Mouse (Mus musculus) gastrocnemius, postnatal 10 days (tissue): ENCODE measurements at regions not wholly inside any gene's neighbourhood (a gene's known extent, or its start where the extent isn't known, plus 50 kb on each side); places are given as distances from the start of the nearest gene placed in this dataset.
"Not testable (repeated sequence)": the region's sequence is repeated elsewhere in the genome, so short reads cannot be mapped to it uniquely, and the experiment has no call there.

Experiments used
- DNase-seq: peaks from one replicate; pipeline ENCODE4 v3.0.0; 2021; ENCODE audit warnings: mixed read lengths

DNA sequence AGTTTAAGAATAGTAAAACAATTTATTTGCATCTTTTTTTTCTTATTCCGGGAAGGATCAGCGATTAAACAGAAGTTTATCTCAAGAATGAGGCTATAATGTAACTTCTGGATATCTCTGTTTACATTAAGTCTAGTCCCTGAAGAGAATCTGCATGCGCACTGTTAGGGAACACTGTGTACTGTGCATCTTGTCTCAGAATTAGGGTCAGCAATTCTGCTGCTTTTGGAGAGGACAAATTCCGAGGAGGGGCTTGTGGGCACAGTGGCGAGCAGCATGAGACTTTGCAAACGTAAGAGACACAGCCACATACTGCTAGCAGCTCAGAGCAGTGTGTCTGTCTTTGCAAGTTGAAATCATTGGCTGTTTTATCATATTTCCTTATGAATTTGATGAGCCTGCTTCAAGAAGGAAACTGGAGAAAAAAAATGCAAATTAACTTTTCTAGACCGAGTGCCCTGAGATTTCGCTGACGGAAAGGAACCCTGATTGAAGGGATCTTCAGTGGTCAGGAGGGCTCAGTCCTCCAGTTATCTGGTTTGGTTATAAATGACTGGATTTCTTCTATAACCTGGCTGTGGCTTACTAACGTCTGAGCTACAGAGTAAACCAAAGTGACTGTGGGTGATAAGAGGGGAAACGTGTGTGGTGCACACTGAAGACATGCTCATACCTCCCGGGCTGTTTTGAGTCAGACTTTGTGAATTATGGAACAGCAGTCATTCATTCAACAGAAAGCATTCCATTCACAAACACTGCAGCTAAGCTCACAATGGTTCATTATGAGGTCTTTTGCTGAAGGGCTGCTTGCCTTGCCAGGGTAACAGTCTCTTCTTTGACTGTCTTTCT lies 305.1 kb downstream of the Ets1 start:
- no peak for DNase-seq

DNA sequence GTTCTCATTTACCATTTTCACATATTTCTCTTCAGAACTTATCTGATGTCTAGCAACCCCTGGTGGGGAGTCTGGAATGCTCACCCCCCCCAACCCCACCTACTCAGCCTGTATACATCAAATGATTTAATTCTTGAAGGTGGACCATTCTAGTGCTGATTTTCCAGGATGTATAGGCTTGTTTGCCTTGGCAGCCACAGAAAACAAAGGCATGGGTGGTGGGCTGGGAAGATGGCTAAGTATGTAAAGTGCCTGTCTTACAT lies 305.7 kb downstream of the Ets1 start:
- DNase-seq, result no peak

DNA sequence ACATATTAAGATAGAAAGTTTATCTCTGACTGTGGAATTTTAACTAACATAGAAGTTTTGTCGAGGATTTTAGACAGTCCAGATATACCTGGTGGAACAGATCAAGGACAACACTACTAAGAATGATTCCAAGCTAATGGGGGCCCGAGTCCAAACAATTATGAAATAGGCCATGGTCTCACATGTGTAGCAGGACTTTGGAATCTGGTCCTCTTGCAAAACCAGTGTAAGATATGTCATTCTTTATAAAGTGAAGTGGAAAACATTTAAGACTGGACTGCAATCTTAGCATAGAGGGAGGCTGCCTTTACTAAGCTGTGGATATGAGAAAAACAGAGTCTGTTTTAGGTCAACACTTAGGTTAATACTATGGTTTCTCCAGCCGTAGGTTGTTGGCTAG lies 311.2 kb downstream of the Ets1 start:
- DNase-seq, result no peak

DNA sequence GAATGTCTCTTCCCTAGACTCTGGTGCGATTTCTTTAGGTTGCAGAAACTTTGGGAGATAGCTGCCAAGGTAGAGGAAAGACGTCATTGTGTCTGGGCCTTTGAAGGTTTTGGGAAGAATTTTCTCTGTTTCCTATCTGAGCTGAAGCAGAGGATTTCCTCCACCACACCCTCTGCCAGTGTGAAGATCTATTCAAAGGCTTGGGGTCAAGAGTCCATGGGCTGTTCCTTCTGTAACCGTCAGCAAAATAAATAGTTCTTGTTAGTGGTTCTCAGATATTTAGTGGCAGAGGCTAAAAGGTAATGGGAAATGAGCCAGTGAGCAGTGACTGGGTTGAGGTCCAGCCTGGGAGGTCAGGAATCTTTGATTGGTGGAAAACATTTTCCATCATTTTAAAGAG lies 313.0 kb downstream of the Ets1 start:
- DNase-seq, result no peak

DNA sequence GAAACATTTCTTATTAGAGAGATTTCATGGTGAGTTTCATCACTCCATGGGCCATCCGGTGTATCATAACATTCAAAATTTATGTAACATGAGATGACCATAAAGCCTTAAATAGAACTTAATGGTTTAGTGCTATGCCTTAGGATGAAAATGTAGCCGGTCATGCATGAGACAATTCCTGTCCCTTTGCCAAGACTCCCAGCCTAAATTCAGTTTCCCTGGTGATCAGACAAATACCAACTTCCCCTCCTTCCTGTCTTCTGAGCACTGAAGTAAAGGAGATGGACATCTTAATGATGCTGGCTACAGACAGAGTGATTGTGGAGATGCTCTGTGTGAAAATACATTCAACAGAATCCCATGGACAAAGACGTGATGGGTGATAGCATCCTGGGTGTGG lies 322.7 kb downstream of the Ets1 start:
- no peak for DNase-seq

DNA sequence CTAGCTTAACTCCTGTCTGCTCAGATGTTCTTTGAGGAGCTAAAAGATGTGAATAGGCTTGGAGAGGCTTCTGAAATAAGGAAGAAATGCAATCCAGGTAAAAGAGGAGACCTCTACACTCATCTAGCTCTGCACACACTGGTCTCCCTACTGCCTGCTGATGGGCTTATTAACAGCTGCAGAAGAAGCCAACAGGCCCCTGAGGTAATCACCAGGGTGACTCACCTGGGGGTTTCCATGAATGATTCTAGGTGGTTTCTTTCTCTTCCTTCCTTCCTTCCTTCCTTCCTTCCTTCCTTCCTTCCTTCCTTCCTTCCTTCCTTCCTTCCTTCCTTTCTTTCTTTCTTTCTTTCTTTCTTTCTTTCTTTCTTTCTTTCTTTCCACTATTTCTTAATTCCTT lies 323.4 kb downstream of the Ets1 start:
- DNase-seq, result not testable (repeated sequence)

DNA sequence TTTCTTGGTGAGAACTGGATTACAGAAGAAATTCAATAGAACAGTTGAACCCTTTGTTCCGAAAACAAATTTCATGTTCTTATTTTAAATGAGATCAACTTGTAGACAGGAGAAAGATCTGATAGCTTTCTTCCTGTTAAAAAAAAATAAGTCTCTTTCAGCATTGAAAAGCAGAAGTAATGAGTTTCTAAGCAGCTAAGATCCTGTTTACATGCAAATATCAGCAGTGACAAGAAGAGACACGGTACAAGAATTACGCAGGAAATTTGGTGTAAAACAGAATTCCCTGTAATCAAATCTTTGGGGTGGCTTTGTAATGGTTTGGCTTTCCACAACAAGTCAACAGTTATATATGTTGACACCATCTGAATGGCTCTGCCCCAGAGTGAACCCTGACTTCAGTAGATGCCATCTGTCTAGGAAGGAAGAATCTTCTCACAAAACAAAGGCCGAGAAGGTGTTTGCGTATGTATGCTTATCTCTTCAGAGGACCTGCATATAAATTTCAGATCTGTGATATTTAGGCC lies 326.7 kb downstream of the Ets1 start:
- no peak for DNase-seq

DNA sequence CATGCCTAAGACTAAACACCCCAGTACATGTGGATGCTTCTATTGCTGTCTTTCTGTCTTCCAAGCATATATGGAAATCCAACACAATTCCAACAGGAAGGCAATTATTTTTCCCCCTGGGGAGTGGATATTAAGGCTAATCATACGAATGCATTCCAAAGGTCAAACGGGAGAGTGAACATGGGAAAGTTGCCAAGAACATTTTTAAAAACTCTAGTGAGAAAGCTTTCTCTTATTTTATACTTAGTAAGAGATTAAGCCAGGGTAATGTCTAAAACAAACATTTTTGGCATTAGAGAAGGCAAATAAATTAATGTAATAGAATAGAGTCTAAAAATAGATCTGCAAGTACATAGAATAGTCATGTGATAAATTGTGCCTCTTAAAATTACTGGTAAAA lies 332.4 kb downstream of the Ets1 start:
- DNase-seq, result no peak

DNA sequence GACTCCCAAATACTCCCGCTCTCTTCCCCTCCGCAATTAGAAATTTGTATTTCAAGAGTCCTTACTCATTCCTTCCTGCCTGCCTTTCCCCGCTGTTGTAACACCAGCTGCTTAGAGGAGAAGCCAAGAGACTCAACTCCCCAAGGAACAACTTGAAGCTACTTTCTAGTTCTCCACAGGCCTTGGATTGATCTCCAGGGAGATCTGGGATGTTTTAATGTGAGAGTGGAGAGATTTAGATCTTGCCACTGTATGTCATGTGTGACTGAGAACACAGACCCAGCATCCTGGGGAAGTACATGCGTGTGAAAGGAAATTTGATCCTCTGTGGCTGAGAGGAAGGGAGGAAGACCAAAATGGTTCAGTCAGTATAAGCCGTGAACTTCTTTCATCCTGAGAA lies 335.4 kb downstream of the Ets1 start:
- no peak for DNase-seq

DNA sequence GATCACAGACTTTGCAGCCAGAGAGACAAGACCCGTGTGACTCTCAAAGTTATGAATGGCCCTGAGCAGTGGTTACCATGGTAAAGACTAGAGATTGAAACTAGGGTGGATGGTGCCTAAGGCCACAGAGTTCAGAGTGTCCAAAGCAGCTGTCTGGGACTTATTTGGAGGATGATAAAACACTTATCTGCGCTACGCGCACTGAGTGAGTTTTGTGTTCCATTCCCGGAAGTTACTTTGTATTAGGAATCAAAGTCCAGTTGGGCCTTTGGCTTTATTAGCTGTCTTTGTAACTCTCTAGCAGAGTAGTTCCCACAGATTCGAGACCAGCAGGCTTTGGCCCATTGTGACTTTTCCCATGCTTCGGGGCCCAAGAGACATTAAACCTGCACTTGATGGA lies 335.9 kb downstream of the Ets1 start:
- DNase-seq, result no peak

DNA sequence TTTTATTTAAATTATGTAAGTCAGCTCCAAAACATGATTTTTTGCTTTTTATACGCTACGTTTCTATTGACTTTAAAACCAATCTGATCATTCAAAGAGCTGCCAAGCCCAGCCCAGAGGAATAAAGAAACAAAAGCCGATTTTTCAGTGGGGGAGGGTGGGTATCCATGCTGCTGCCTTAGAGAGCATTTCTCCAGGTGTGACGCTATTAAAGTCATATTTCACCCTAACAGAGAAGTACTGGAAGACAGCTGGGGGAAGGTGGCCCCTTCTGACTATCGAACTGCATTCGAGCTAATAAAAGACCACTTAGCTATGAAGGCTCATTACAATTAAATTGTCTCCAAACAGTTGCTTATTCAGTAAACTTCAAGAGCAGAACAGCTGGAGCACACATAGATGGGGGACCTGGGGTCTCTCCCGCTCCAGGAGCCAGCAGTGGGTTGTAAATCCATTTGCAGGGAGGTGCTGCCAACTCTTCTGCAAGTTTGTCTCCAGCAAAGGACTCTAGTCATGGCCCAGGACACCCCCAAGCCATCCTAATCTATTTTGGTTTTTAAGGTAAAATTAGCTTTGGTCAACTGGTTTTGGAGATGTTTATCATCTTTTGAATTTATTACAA lies 336.5 kb downstream of the Ets1 start:
- no peak for DNase-seq

DNA sequence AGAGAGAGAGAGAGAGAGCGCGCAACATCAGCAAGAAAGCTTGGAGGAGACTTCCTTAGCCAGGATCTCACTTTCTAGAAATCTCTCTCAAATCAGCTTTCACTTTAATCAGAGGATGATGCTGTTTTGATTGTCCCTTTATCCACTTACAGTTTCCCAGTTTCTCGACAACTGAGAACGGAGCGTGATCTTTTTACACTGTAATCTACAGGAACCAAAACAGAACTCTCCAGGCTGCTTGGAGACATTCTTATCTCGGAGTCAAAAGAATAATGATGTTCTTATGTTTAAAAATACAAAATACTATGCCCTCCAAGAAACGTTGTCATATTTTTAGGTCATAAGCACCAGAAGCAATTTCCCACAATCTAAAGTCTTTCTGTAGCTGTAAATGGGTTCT lies 341.7 kb downstream of the Ets1 start:
- no peak for DNase-seq

DNA sequence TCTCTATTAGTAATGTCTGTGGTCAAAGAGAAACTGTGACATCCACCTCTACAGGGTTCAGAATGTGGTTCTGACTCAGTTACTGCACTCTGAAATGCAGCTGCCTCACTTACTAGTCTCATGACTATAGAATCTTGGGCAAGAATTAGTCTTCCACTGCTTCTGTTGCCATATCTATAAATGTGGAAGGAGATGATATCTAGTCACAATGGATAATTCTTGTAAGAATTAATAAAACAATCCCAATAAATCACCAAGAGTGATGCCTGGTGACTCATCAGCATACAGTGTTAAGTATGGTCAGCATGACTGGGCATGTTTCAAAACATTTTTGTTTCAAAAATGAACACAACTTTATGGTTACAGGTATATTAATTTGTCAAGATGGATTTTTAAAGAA lies 344.8 kb downstream of the Ets1 start:
- DNase-seq, result no peak

DNA sequence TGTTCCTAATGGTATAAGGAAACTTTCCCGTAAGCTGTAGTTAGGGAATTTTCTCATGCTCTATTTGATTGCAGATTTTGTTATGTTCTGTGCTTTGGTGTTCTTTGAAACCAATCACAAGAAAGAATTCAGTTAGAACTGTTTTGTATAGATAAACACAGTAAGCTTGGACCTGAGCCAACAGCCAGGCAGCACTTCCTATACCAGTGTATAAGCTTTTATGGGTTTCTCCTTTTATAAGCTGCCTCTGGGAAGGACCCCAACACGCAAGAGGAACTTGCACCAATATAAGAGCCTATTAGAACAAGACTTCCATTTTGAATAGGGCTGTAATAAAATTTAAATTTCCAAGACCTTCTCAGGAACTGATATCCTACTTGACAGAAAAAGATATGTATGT lies 347.2 kb downstream of the Ets1 start:
- DNase-seq, result no peak

DNA sequence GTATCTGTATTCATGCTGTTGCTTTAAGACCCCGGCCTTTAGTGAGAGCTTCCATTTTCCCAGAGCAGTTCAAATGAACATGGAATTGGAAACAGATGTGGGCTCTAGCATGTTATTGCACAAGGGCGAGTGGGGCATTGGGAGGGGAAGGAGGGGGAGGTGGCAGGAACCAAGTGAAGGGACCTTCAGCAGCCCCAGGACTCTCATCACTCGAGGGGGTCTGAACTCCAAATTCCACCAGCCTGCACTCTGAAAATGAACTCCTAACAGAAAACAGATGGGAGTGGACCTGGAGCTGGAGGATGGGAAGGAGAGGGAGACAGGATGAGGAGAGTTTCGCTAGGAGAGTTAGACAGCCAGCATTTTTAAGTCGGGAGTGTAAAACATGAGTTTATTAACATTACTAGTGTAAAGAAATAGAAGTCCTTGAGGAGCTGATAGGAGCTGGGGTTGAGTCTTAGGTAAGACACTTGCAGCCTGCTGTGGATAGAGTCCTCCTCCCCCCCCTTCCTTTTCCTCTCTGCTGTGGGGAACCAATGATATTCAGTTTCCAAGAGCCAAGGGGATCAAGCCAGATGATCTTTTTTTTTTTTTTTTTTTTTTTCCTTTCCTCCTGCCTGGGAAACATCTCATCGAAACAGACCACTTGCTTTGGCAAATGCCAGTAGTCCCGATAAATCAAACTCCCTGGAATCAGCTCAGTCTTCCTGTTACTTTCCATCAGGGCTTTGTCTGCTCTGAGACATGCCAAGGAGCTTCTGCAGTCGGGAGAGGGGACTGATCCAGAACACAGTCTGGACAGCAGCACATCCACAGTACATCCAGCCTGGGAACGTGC lies 351.0 kb downstream of the Ets1 start:
- no peak for DNase-seq

DNA sequence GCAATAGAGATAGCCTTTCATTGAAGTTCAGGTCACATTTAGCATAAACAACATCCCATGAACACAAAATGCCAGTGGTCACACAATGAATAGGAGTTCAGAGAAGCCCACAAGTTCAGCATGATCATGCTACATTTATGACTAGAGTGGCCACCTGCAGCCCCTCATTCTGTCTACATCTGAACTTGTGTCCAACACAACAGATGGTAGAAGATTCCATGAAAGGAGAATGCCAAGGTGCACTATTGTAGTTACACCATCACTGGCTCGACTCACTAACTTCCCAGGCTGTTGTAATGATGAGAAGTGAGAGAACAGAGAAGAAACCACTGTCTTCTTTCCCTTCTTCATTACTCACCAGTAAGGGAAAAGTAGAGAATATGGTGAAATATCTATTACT lies 353.0 kb downstream of the Ets1 start:
- no peak for DNase-seq

DNA sequence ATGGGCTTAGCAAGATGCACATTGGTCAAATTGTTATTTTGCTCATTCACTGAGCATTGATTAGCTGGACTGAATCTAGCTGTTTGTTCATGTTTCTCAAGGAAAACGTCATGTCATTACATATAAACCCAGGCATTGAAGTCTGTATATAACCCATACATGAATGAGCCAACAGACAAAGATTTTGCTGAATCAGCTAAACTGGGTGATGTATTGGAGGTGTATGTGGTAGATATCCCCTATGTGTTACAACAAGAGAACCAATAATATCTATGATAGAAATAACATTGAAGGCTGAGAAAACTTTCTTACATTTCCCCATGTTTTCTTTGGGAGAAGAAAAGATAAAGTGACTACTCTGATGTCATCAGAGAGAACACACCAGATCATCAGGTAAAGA lies 362.3 kb downstream of the Ets1 start:
- DNase-seq, result no peak

DNA sequence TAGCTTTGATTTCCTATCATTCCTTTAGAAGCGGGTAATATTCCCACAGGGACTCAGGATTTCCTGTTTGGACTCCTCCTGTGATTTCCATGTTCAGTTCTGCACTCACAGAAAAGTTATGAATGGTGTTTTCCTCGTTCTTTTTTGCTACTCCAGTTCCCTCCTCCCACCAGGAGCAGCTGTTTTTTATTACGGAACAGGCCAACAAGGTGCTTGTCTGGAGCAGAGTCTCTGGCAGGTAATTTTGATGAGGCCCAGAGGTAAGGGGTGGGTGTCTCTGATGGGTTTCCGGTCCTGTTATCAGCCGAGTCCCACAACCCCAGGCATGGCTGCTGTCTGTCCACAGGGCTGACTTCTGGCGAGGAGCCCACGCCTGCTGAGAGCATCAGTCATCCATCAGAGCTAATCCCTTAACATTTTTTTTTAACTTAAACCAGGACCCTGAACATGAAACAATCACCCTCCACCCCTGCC lies 364.7 kb downstream of the Ets1 start:
- DNase-seq, result peak; percentile 27

DNA sequence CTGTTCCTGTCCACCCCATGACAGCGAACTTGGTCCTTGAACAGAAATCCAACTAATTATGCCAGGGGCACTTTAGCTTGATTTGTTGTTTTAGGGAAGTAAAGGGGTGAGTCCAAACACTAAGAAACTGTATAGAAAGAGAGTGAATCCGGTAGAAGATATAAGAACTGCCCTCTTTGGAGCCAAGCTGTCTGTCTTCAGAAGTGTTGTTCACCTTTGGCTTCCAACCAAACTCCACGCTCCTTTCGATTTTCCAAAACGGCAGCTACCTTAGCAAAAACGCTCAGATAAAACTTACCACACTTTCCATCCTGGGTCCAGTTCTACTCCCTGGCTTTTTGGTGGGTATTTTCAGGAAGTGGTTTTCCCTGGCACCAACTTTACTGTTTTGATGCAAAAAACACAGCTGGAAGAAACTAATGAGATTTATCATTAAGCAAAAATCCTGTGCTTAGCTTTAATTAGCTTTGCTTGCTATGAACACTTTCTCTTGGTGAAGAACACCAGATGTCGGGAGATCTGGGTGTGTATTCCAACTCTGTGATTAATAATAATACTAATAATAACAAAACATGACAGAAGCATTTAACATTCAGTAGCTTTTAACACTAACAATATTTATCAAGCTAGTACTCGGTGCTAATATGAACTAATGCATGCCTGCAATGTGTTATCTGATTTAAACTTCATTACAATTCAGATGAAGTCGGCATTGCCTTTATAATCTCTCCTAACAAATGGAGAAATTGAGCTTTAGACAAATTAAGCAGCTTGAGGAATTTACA lies 365.3 kb downstream of the Ets1 start:
- no peak for DNase-seq

DNA sequence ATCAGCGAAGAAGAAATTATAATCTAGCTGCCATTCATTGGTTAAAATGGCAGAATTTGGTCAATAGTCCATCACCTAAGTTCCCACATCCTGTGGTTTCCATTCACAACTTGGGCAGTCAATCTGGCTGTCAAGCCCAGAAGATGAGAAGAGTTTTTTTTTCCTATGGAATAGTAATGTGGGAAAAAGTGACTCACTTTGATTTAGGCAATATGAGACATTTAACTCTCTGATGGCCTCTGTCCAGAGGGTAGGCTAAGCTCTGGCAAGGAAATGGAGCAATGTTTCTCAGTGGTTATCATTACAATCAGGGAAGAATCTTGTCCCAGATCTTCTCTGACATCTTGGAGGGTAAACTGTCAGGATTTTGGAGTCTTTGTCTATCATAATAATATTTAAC lies 367.9 kb downstream of the Ets1 start:
- no peak for DNase-seq

DNA sequence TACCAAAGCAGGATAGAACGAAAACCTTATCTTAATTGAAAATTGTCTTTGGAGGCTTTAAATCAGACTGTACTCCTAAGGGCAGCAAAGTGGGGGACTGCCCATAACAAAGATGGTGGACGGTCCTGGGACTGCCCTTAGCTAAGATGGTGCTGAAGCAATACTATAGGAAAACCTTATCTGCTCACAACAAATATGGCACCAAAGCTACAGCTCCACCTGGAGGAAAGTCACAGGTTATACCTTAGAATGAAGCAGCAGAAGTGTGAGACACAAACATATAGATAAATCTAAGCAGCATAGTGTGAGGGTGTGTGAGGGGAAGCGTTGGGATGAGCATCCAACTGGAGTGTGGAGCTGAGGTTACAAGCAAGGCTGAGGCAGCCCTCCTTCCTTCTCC lies 368.5 kb downstream of the Ets1 start:
- no peak for DNase-seq

DNA sequence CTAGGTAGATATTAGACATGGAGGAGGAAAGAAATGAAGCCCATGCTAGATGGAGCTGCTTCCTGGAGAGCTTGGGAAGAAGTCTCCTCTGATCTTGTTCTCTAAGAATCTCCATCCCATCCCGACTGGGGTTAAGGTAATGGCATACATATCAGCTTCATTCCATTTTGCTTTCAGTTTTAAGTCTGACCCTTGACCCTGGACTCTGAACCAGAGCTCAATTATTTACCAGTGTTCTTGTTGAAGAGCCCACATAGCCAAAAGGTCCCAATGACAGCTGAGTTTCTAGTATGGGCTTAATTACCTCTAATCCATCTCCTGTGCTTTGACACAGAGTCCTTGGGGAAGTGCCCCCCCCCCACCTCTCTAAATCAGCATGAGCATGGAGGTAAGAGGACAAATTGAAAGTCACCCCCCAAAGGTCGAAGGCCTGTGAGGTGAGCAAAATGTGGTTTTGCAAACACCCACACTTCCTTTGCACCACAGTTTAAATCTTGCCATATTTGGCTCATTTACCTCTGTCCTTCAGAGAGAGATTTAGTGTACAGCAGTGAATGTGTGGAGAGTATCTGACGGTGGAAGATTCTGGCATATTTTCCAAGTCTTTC lies 371.5 kb downstream of the Ets1 start:
- DNase-seq, result no peak
